Mouse (Mus musculus) lung, postnatal 0 days (tissue): ENCODE data around the gene Rho.

Experiments used
- CTCF ChIP-seq: IDR thresholded peaks from 2 replicates; pipeline ENCODE4 v1.5.1; 2016; ENCODE audit warnings: antibody characterized with exemption, mild to moderate bottlenecking
- EP300 ChIP-seq: IDR thresholded peaks from 2 replicates; pipeline ENCODE4 v1.6.1; 2016; ENCODE audit warnings: antibody characterized with exemption, mild to moderate bottlenecking, control low read depth

DNA sequence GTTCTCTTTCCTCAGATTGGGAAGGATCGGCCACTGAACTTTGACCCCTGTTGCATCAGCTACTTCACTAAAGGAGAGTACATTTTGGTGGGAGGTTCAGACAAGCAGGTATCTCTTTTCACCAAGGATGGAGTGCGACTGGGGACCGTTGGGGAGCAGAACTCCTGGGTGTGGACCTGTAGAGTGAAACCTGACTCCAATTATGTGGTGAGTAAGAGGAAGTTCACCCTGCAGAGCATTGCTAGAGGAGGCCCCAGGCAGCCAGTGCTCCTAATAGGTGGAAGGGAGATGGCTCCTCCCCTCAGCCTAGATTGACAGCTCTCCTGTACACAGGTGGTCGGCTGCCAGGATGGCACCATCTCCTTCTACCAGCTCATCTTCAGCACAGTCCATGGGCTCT is 44.7 kb upstream of the Rho start:
- TF ChIP-seq CTCF (no peak), EP300 (no peak)
